Mouse (Mus musculus): ENCODE results near the gene Astn2.

DNA sequence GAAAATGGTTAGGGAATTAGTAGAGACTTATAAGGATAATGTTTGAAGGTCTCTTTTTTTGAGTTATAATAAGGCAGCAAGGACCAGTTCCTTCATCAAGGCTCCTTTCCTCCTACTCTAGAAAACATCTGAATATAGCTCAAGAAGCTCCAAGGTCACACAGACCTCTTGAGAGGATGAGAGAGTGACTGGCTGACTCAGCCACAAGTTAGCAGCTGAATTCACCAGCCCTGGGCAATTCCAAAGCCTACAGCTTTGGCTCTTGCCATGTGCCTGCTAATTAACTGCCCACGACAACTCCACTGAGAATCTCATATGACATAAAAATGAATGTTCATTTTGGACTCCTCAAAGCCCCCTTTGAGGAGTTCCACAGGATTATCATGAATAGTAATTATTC, 686.5 kb downstream of the Astn2 start:
- no peak for TF ChIP-seq EP300 (IDR thresholded peaks at IDR 0.05)
- no peak for TF ChIP-seq CTCF (IDR thresholded peaks at IDR 0.05)
